16 mouse cellular contexts compared by ENCODE assay signal in the genomic region with DNA sequence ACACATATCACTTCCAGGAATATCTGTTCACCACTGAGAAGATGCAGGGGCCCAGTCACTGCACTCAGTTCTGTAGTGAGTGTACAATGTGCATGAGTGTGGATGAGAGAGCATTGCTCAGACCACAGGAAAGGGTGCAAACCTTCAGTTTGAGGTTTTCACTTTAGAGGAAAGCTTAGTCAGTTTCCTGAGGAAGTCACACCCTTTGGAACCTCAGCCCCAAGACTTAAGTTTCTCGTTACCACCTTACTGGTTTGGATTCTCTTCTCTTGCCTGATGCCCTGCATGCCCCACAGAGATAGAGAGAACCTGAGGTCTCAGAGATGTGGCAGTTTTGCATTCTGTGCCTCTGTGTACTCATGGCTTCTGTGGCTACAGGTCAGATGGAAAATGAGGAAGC. TPM values are rescaled to one million over a fixed set of nuclear protein-coding genes. Genes with fewer than 3 reads are reported as not detected.
DNase-seq lines count a peak whose midpoint lies in the region; ATAC-seq and TF ChIP-seq lines count a peak whose summit lies in the region.
"Had no signal": no experiment of that assay in that cellular context is flagged by ENCODE, and none has a peak within 500 bp of the region (broad histone marks: within the 10 kb centered on the region; RNA-seq: fewer than 3 reads in every experiment).

No protein-coding gene starts in this region.

- H3K4me3 ChIP-seq in liver, embryonic 12.5 days: no peak overlapping the region
- no peak overlapping the region for H3K4me3 ChIP-seq in lung, postnatal 0 days (ENCODE audit: low read depth, low read length)
- H3K4me3 ChIP-seq: erythroblast, embryonic 14.5 days had no signal

- H3K4me1 ChIP-seq in liver, embryonic 12.5 days: 0 out of 2 replicates have a peak, but pooled peaks cover 3% of the 10 kb centered on the region
- no peaks in the 10 kb centered on the region for H3K4me1 ChIP-seq in lung, postnatal 0 days (ENCODE audit: insufficient read depth, low read depth, low read length)

- peak; percentile 85 for DNase-seq in CD4-positive helper T cell, adult 2 months (ENCODE audit: low read depth, low spot score)
- DNase-seq in T-cell, adult 2 months (ENCODE audit: low spot score): peak; percentile 66
- peak; percentile 66 to 82 for DNase-seq in natural killer cell, adult 2 months (ENCODE audit: low spot score in 2 of 2)
- DNase-seq in right cerebral cortex, postnatal 25 days: no peak
- no peak for DNase-seq in embryo, embryonic 10 days (ENCODE audit: low spot score)
- DNase-seq in lung, postnatal 0 days (ENCODE audit: low spot score): no peak
- DNase-seq in cerebellum, postnatal 10 days: no peak
- DNase-seq: kidney, postnatal 25 days; lung, embryonic 14.5 days had no signal

- WGBS in liver, embryonic 12.5 days (ENCODE audit: insufficient replicate concordance): 13% methylated on average over 1 of the region's 1 CpGs
- WGBS in lung, postnatal 0 days: 41% methylated on average over 1 of the region's 1 CpGs

- no peak overlapping the region for H3K9ac ChIP-seq in liver, embryonic 12.5 days
- no peak overlapping the region for H3K9ac ChIP-seq in lung, postnatal 0 days (replicated peaks; ENCODE audit: low read depth)
- H3K9ac ChIP-seq: lung, embryonic 14.5 days had no signal

- peak; percentile 75 for ATAC-seq in liver, embryonic 12.5 days
- no peak for ATAC-seq in lung, postnatal 0 days

- no peak for TF ChIP-seq EP300 in lung, postnatal 0 days (IDR thresholded peaks at IDR 0.05)

- no peaks in the 10 kb centered on the region for H3K9me3 ChIP-seq in liver, embryonic 12.5 days (replicated peaks)
- H3K9me3 ChIP-seq in lung, postnatal 0 days (ENCODE audit: low read length): no peaks in the 10 kb centered on the region

- no peaks in the 10 kb centered on the region for H3K36me3 ChIP-seq in liver, embryonic 12.5 days
- H3K36me3 ChIP-seq in lung, postnatal 0 days (ENCODE audit: insufficient read depth, low read length): no peaks in the 10 kb centered on the region

- no peaks in the 10 kb centered on the region for H3K27me3 ChIP-seq in liver, embryonic 12.5 days (replicated peaks)
- H3K27me3 ChIP-seq in lung, postnatal 0 days (replicated peaks; ENCODE audit: insufficient read depth, low read length): no peaks in the 10 kb centered on the region

- TF ChIP-seq CTCF in lung, postnatal 0 days (IDR thresholded peaks at IDR 0.05): no peak

- H3K27ac ChIP-seq in liver, embryonic 12.5 days: peak overlapping the region; percentile 58
- no peak overlapping the region for H3K27ac ChIP-seq in lung, postnatal 0 days (ENCODE audit: low read length)

- no peak overlapping the region for H3K4me2 ChIP-seq in liver, embryonic 12.5 days
- H3K4me2 ChIP-seq in lung, postnatal 0 days (replicated peaks; ENCODE audit: low read depth, low read length): no peak overlapping the region
- H3K4me2 ChIP-seq: lung, embryonic 14.5 days had no signal

RNA-seq across cellular contexts. Expression of a gene that starts 3.7 kb away (rescaled TPM):
- not detected in 2 replicates for polyA plus RNA-seq in liver, embryonic 12.5 days (2016; fragmentation: Nextera tagmentation; extraction: Ambion mirVana)
- not detected in 2 replicates for polyA plus RNA-seq in lung, postnatal 0 days (2015; fragmentation: Nextera tagmentation; extraction: Ambion mirVana)
- polyA plus RNA-seq: cortical plate, adult 2 months; erythroblast, embryonic 14.5 days; heart, embryonic 14.5 days; intestine, embryonic 14.5 days; lung, embryonic 14.5 days; midbrain, postnatal 0 days; stomach, embryonic 14.5 days had no signal

RNA-seq across cellular contexts. Expression of a gene that starts 9.2 kb away (rescaled TPM):
- not detected in 2 replicates for polyA plus RNA-seq in liver, embryonic 12.5 days (2016; fragmentation: Nextera tagmentation; extraction: Ambion mirVana)
- polyA plus RNA-seq in lung, postnatal 0 days (2015; fragmentation: Nextera tagmentation; extraction: Ambion mirVana): not detected in 2 replicates
- polyA plus RNA-seq: cortical plate, adult 2 months; erythroblast, embryonic 14.5 days; heart, embryonic 14.5 days; intestine, embryonic 14.5 days; lung, embryonic 14.5 days; midbrain, postnatal 0 days; stomach, embryonic 14.5 days had no signal

RNA-seq across cellular contexts. Expression of a gene that starts 49.4 kb away (rescaled TPM):
- not detected in 2 replicates for polyA plus RNA-seq in liver, embryonic 12.5 days (2016; fragmentation: Nextera tagmentation; extraction: Ambion mirVana)
- not detected in 2 replicates for polyA plus RNA-seq in lung, postnatal 0 days (2015; fragmentation: Nextera tagmentation; extraction: Ambion mirVana)
- polyA plus RNA-seq: cortical plate, adult 2 months; erythroblast, embryonic 14.5 days; heart, embryonic 14.5 days; intestine, embryonic 14.5 days; lung, embryonic 14.5 days; midbrain, postnatal 0 days; stomach, embryonic 14.5 days had no signal

Comparison
In these comparisons a context has a peak if more than half of its experiments do, and no peak if none do; other contexts are left out.
1. DNase-seq: peak in CD4-positive helper T cell, adult 2 months (single experiment), T-cell, adult 2 months (single experiment) and natural killer cell, adult 2 months (2 of 2); none in right cerebral cortex, postnatal 25 days (single experiment), embryo, embryonic 10 days (single experiment), lung, postnatal 0 days (single experiment) and cerebellum, postnatal 10 days (0 of 2).